Mouse (Mus musculus): ENCODE results near the gene Psmd11. TPM values are rescaled to one million over a fixed set of nuclear protein-coding genes. Genes with fewer than 3 reads are reported as not detected.

Psmd11 gene
- polyA plus RNA-seq, 1 experiment from 2014 or later, result 300 TPM

GRCm38 (mm10) chr11:80513796-80514195 is 85.4 kb downstream of the Psmd11 start:
- WGBS, result 74% methylated on average over 7 of the region's 7 CpGs
- no peaks in the 10 kb centered on the region for H3K9me3 ChIP-seq (ENCODE audit: control insufficient read depth, low read length)
- ATAC-seq (ENCODE audit: low FRiP score, low TSS enrichment), result no peak
- no peak overlapping the region for H3K27ac ChIP-seq (ENCODE audit: low read depth, low read length)
- H3K27me3 ChIP-seq (ENCODE audit: control insufficient read depth, insufficient read depth, low read length), result no peaks in the 10 kb centered on the region
- H3K36me3 ChIP-seq (ENCODE audit: control insufficient read depth, insufficient read depth, low read length), result no peaks in the 10 kb centered on the region
- no peak overlapping the region for H3K4me3 ChIP-seq (ENCODE audit: low read length)
- H3K9ac ChIP-seq (ENCODE audit: low read depth, low read length), result no peak overlapping the region
- H3K4me2 ChIP-seq (replicated peaks; ENCODE audit: low read depth, low read length), result no peak overlapping the region
- 0 out of 2 replicates have a peak, but pooled peaks cover 4% of the 10 kb centered on the region for H3K4me1 ChIP-seq (ENCODE audit: control insufficient read depth, insufficient read depth, low read length)

DNA sequence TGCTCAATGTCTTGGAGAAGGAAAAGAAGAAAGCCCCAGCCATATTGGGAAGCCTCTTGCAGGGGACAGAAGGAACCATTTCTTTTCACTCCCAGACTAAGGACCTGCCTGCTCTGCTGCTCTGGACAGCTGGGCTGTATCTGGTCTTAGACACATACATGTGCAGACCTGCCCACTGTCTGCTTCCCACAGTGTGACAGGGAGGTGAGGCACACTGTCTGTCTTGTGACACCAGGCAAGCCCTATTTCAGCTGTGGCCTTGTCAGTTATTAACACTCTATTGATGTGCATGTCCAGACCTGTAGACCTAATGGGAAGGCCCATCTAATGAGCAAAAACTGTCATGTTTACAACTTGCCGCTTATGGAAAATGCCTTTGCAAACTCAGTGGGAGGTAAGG is 86.9 kb downstream of the Psmd11 start:
- no peak overlapping the region for H3K27ac ChIP-seq (ENCODE audit: low read depth, low read length)
- H3K36me3 ChIP-seq (ENCODE audit: control insufficient read depth, insufficient read depth, low read length), result no peaks in the 10 kb centered on the region
- 68% methylated on average over 1 of the region's 1 CpGs for WGBS
- no peaks in the 10 kb centered on the region for H3K27me3 ChIP-seq (ENCODE audit: control insufficient read depth, insufficient read depth, low read length)
- no peaks in the 10 kb centered on the region for H3K9me3 ChIP-seq (ENCODE audit: control insufficient read depth, low read length)
- H3K4me3 ChIP-seq (ENCODE audit: low read length), result no peak overlapping the region
- ATAC-seq (ENCODE audit: low FRiP score, low TSS enrichment), result no peak
- no peak overlapping the region for H3K4me2 ChIP-seq (replicated peaks; ENCODE audit: low read depth, low read length)
- no peak overlapping the region for H3K9ac ChIP-seq (ENCODE audit: low read depth, low read length)
- H3K4me1 ChIP-seq (ENCODE audit: control insufficient read depth, insufficient read depth, low read length), result 0 out of 2 replicates have a peak, but pooled peaks cover 4% of the 10 kb centered on the region

GRCm38 (mm10) chr11:80515895-80516294 is 87.5 kb downstream of the Psmd11 start:
- WGBS, result 87% methylated on average over 8 of the region's 8 CpGs
- Histone ChIP-seq H3K9ac (ENCODE audit: low read depth, low read length) (no peak overlapping the region), H3K9me3 (ENCODE audit: control insufficient read depth, low read length) (no peaks in the 10 kb centered on the region), H3K27me3 (ENCODE audit: control insufficient read depth, insufficient read depth, low read length) (no peaks in the 10 kb centered on the region), H3K36me3 (ENCODE audit: control insufficient read depth, insufficient read depth, low read length) (no peaks in the 10 kb centered on the region), H3K4me2 (replicated peaks; ENCODE audit: low read depth, low read length) (no peak overlapping the region), H3K4me3 (ENCODE audit: low read length) (no peak overlapping the region), H3K4me1 (ENCODE audit: control insufficient read depth, insufficient read depth, low read length) (0 out of 2 replicates have a peak, but pooled peaks cover 4% of the 10 kb centered on the region), H3K27ac (ENCODE audit: low read depth, low read length) (no peak overlapping the region)
- no peak for ATAC-seq (ENCODE audit: low FRiP score, low TSS enrichment)

DNA sequence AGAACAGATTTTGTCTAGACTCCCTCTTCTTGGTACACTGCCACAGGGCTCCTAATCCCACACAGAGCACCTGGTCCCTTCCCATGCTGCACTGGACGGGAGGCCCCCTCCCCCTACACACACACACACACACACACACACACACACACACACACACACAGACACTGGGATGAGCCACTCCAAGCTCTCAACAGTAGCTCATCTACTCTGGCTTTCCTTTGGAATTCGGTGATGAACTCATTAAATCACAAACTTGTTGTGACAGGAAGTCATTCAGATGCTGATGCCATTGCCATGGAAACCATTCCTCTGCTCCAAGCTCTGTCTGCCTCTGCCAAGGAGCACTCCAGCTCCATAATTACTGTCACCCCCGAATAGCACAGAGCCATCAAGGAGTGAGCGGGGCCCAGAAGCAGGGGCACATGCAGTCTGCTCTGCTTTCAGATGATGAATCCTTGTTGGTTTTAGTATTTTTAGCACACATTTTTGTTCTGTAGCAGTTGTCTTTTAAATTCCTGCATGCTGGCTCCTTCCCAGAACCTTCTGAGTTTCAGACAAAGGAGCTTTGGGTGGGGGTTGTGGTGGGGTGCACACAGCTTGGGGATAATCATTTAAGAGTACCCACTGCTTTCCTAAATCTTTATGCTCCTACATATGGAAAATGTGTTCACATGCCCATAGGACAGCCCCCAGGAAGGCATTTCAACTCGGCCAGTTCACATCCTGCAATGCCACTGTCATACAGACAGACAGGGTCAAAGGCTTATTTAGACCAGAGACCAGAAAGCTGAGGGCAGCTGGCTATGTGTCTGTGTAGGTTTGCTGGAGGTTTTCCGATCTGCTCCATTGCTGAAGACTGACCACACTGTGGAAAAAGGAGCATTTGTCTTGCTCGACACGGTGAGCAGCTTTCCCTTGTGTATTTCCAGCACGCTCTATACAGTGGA is 90.3 kb downstream of the Psmd11 start:
- ATAC-seq (ENCODE audit: low FRiP score, low TSS enrichment), result no peak
- 46% methylated on average over 9 of the region's 9 CpGs for WGBS
- no peak overlapping the region for H3K4me3 ChIP-seq (ENCODE audit: low read length)

GRCm38 (mm10) chr11:80521148-80521547 is 92.7 kb downstream of the Psmd11 start:
- Histone ChIP-seq H3K36me3 (ENCODE audit: control insufficient read depth, insufficient read depth, low read length) (no peaks in the 10 kb centered on the region), H3K4me2 (replicated peaks; ENCODE audit: low read depth, low read length) (no peak overlapping the region), H3K9ac (ENCODE audit: low read depth, low read length) (no peak overlapping the region), H3K9me3 (ENCODE audit: control insufficient read depth, low read length) (no peaks in the 10 kb centered on the region), H3K27ac (ENCODE audit: low read depth, low read length) (no peak overlapping the region), H3K4me3 (ENCODE audit: low read length) (no peak overlapping the region), H3K4me1 (ENCODE audit: control insufficient read depth, insufficient read depth, low read length) (0 out of 2 replicates have a peak, but pooled peaks cover 3% of the 10 kb centered on the region), H3K27me3 (ENCODE audit: control insufficient read depth, insufficient read depth, low read length) (no peaks in the 10 kb centered on the region)
- WGBS, result 62% methylated on average over 2 of the region's 2 CpGs
- no peak for ATAC-seq (ENCODE audit: low FRiP score, low TSS enrichment)

More for the DNA sequence above, 90.3 kb downstream of the Psmd11 start:
- Histone ChIP-seq H3K4me2 (replicated peaks; ENCODE audit: low read depth, low read length) (no peak overlapping the region), H3K9me3 (ENCODE audit: control insufficient read depth, low read length) (no peaks in the 10 kb centered on the region), H3K36me3 (ENCODE audit: control insufficient read depth, insufficient read depth, low read length) (no peaks in the 10 kb centered on the region), H3K27me3 (ENCODE audit: control insufficient read depth, insufficient read depth, low read length) (no peaks in the 10 kb centered on the region), H3K9ac (ENCODE audit: low read depth, low read length) (no peak overlapping the region), H3K4me1 (ENCODE audit: control insufficient read depth, insufficient read depth, low read length) (0 out of 2 replicates have a peak, but pooled peaks cover 3% of the 10 kb centered on the region), H3K27ac (ENCODE audit: low read depth, low read length) (no peak overlapping the region)

Other genes with a start within 250 kb of the Psmd11 start
- 6.4 and 8.0 TPM in 2 replicates for gene Rnf135, start 244.8 kb upstream of the Psmd11 start, polyA plus RNA-seq (2014; fragmentation: Nextera tagmentation; extraction: Ambion mirVana)
- gene Rhot1, start 219.6 kb upstream of the Psmd11 start, polyA plus RNA-seq (2014; fragmentation: Nextera tagmentation; extraction: Ambion mirVana), result 38.3 and 66.8 TPM in 2 replicates
- gene Rhbdl3, start 127.7 kb upstream of the Psmd11 start, polyA plus RNA-seq (2014; fragmentation: Nextera tagmentation; extraction: Ambion mirVana), result 1.1 and 1.3 TPM in 2 replicates
- gene 5730455P16Rik, start 50.6 kb upstream of the Psmd11 start, polyA plus RNA-seq (2014; fragmentation: Nextera tagmentation; extraction: Ambion mirVana), result 16.9 and 22.9 TPM in 2 replicates
- 297 and 300 TPM in 2 replicates for gene Zfp207, start 45.3 kb upstream of the Psmd11 start, polyA plus RNA-seq (2014; fragmentation: Nextera tagmentation; extraction: Ambion mirVana)
- 0.84 and 1.6 TPM in 2 replicates for gene Cdk5r1, start 48.4 kb downstream of the Psmd11 start, polyA plus RNA-seq (2014; fragmentation: Nextera tagmentation; extraction: Ambion mirVana)